Mouse (Mus musculus) G1E (cell line): ENCODE results near the gene Spocd1. TPM values are rescaled to one million over a fixed set of nuclear protein-coding genes. Genes with fewer than 3 reads are reported as not detected.
A peak's percentile ranks its signal among the peaks of the same experiment; 100 is the strongest.

Source experiments
- ATAC-seq: 2 replicates; pipeline ENCODE4 v1.8.0; 2016; ENCODE audit warnings: mild to moderate bottlenecking; ENCODE audit not compliant: insufficient number of reproducible peaks, poor library complexity, low FRiP score, severe bottlenecking; ENCODE audit errors: extremely low read depth
- DNase-seq: peaks from one replicate; pipeline ENCODE4 v3.0.0; 2012; ENCODE audit warnings: low spot score
- H3K27me3 ChIP-seq: 2 replicates; pipeline ENCODE4 v1.6.1; 2012; ENCODE audit warnings: mild to moderate bottlenecking, low read length, inconsistent platforms; ENCODE audit not compliant: insufficient read depth
- H3K36me3 ChIP-seq: replicated peaks from 2 replicates; pipeline ENCODE3; 2012; ENCODE audit warnings: mild to moderate bottlenecking, inconsistent platforms
- H3K4me1 ChIP-seq: 2 replicates; pipeline ENCODE4 v1.6.1; 2012; ENCODE audit warnings: low read depth, low read length, inconsistent platforms, mixed read lengths; ENCODE audit not compliant: insufficient read depth
- H3K4me3 ChIP-seq: 2 replicates; pipeline ENCODE4 v1.5.1; 2012; ENCODE audit warnings: low read depth, mild to moderate bottlenecking, inconsistent platforms, low read length, moderate library complexity, mixed read lengths
- H3K9me3 ChIP-seq: replicated peaks from 2 replicates; pipeline ENCODE4 v1.6.1; 2012; ENCODE audit warnings: inconsistent platforms
- CTCF ChIP-seq: IDR thresholded peaks from 2 replicates; pipeline ENCODE4 v1.5.1; 2012; ENCODE audit warnings: low read depth, low read length, inconsistent platforms, mixed read lengths
- GATA1 ChIP-seq: IDR thresholded peaks from 2 replicates; pipeline ENCODE4 v1.6.1; 2012; ENCODE audit warnings: borderline replicate concordance, low read length, inconsistent platforms, mixed read lengths
- GATA2 ChIP-seq: IDR thresholded peaks from 2 replicates; pipeline ENCODE4 v1.6.1; 2012; ENCODE audit warnings: low read depth, low read length, inconsistent platforms, borderline replicate concordance
- POLR2AphosphoS5 ChIP-seq: IDR thresholded peaks from 2 replicates; pipeline ENCODE4 v1.6.1; 2012; ENCODE audit warnings: low read depth, low read length, inconsistent platforms; ENCODE audit not compliant: insufficient replicate concordance
- TAL1 ChIP-seq: conservative IDR thresholded peaks from 2 replicates; pipeline ENCODE4 v1.6.1; 2012; ENCODE audit warnings: low read depth, low read length, inconsistent platforms, mixed read lengths
- polyA plus RNA-seq: library from polyadenylated mRNA; stranded (reverse); fragments of >175 nt; gene quantifications from 2 replicates; pipeline ENCODE4 v1.2.3, GENCODE M21; 2012
- total RNA-seq, 2 experiments: library from RNA; stranded (forward) in 1 of 2; stranded (reverse) in 1 of 2; fragments of 200-1000 nt in 1 of 2; fragments of >200 nt in 1 of 2; fragmentation: Nextera tagmentation in 1 of 2; gene quantifications; 2 replicates each; pipeline ENCODE4 v1.2.3; 2014 to 2017

The Spocd1 gene
- total and polyA plus RNA-seq, 3 experiments, result not detected

GRCm38 (mm10) chr4:129908836-129909235 lies 20.2 kb upstream of the Spocd1 start:
- Histone ChIP-seq H3K4me3 (no peak overlapping the region), H3K4me1 (peaks cover 3% of the 10 kb centered on the region; the same call in 1 of the 2 replicates), H3K9me3 (no peaks in the 10 kb centered on the region), H3K36me3 (no peaks in the 10 kb centered on the region), H3K27me3 (peaks cover 32% of the 10 kb centered on the region)
- DNase-seq (no peak), ATAC-seq (no peak)
- TF ChIP-seq CTCF (no peak), GATA2 (no peak), TAL1 (no peak), GATA1 (no peak), POLR2AphosphoS5 (no peak)

- ATAC-seq, result no peak
- Histone ChIP-seq H3K4me3 (no peak overlapping the region), H3K27me3 (peaks cover 30% of the 10 kb centered on the region), H3K36me3 (no peaks in the 10 kb centered on the region), H3K4me1 (peaks cover 6% of the 10 kb centered on the region), H3K9me3 (no peaks in the 10 kb centered on the region)
- DNase-seq, result no peak
- TF ChIP-seq GATA2, result no peak
- TF ChIP-seq TAL1, result no peak
- no peak for TF ChIP-seq POLR2AphosphoS5
- no peak for TF ChIP-seq GATA1
- TF ChIP-seq CTCF, result no peak
Observed at GRCm38 (mm10) chr4:129909261-129909731, 19.8 kb upstream of the Spocd1 start.

- Histone ChIP-seq H3K36me3 (no peaks in the 10 kb centered on the region), H3K4me3 (no peak overlapping the region), H3K9me3 (no peaks in the 10 kb centered on the region), H3K27me3 (peaks cover 33% of the 10 kb centered on the region), H3K4me1 (peaks cover 9% of the 10 kb centered on the region)
- DNase-seq, result no peak
- no peak for ATAC-seq
- TF ChIP-seq TAL1, result no peak
- no peak for TF ChIP-seq POLR2AphosphoS5
- TF ChIP-seq GATA2, result no peak
- no peak for TF ChIP-seq CTCF
- TF ChIP-seq GATA1, result no peak
Observed at GRCm38 (mm10) chr4:129912998-129913397, 16.1 kb upstream of the Spocd1 start.

- H3K9me3 ChIP-seq, result no peaks in the 10 kb centered on the region
- ATAC-seq, result peak; percentile 49
- no peak overlapping the region for H3K4me3 ChIP-seq
- H3K27me3 ChIP-seq, result peaks cover 33% of the 10 kb centered on the region
- no peaks in the 10 kb centered on the region for H3K36me3 ChIP-seq
- TF ChIP-seq GATA1 (no peak), GATA2 (no peak), CTCF (no peak), TAL1 (no peak), POLR2AphosphoS5 (no peak)
- no peak for DNase-seq
- H3K4me1 ChIP-seq, result peaks cover 9% of the 10 kb centered on the region
Observed at GRCm38 (mm10) chr4:129913761-129914644, 15.0 kb upstream of the Spocd1 start.

- ATAC-seq (no peak), DNase-seq (no peak)
- Histone ChIP-seq H3K36me3 (no peaks in the 10 kb centered on the region), H3K27me3 (peaks cover 26% of the 10 kb centered on the region), H3K4me3 (no peak overlapping the region), H3K9me3 (no peaks in the 10 kb centered on the region), H3K4me1 (peaks cover 9% of the 10 kb centered on the region)
- no peak for TF ChIP-seq POLR2AphosphoS5
- TF ChIP-seq GATA2, result no peak
- no peak for TF ChIP-seq CTCF
- TF ChIP-seq TAL1, result no peak
- no peak for TF ChIP-seq GATA1
Observed at GRCm38 (mm10) chr4:129914686-129915085, 14.4 kb upstream of the Spocd1 start.

- DNase-seq (no peak), ATAC-seq (no peak)
- Histone ChIP-seq H3K4me3 (no peak overlapping the region), H3K36me3 (no peaks in the 10 kb centered on the region), H3K9me3 (no peaks in the 10 kb centered on the region), H3K4me1 (peaks cover 9% of the 10 kb centered on the region), H3K27me3 (peaks cover 30% of the 10 kb centered on the region)
- TF ChIP-seq GATA2 (no peak), GATA1 (no peak), TAL1 (no peak), POLR2AphosphoS5 (no peak)
Observed at GRCm38 (mm10) chr4:129915349-129915988, 13.6 kb upstream of the Spocd1 start.
